Mouse (Mus musculus) urinary bladder, adult 18-20 months (tissue): Measurements from ENCODE around the gene Zyg11b.

ENCODE experiments used
- DNase-seq, 2 experiments: peaks; one replicate each; pipeline ENCODE4 v3.0.0; 2022; ENCODE audit warnings: low spot score in 2 of 2, mixed read lengths in 2 of 2

The Zyg11b gene

DNA sequence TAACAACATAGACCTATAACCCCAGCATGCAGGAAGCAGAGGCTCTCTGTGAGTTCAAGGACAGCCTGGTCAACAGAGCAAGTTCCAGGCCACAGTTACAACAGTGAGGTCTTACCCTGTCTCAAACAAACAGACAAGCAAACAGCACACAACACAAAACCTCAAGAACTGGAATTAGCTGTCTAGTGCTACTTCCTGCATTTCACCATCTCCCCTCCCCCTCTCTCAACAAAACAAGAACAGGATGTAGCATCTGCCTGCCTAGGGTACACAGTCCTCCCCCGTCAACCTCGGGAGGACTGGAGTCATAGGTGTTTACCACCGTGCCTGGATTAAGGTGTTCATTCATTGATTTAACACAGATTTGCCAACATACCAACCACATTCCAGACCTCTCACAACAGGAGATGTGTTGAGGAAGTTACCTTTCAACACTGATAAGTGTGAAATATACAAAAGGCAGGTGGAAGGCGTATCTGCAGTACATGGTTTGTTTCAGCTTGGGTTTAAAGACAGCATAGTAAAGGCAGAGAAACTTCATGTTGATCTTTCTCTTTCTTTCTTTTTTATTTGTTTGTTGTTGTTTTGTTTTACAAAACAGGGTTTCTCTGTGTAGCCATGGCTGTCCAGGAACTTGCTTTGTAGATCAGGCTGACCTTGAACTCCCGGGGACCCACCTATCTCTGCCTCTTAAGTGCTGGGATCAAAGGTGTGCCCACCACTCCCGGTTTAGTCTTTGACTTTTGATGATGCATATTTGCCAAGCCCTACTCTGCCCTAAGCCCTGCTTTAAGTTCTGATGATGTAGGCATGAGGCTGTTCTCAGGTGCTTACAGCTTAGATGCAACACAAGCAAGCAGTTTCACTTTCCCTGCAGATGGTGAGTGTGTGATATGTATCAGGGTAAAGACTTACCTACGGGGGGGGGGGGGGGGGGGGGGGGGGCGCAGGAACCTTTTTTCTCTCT lies 18.0 kb upstream of the Zyg11b start:
- no peak for DNase-seq

DNA sequence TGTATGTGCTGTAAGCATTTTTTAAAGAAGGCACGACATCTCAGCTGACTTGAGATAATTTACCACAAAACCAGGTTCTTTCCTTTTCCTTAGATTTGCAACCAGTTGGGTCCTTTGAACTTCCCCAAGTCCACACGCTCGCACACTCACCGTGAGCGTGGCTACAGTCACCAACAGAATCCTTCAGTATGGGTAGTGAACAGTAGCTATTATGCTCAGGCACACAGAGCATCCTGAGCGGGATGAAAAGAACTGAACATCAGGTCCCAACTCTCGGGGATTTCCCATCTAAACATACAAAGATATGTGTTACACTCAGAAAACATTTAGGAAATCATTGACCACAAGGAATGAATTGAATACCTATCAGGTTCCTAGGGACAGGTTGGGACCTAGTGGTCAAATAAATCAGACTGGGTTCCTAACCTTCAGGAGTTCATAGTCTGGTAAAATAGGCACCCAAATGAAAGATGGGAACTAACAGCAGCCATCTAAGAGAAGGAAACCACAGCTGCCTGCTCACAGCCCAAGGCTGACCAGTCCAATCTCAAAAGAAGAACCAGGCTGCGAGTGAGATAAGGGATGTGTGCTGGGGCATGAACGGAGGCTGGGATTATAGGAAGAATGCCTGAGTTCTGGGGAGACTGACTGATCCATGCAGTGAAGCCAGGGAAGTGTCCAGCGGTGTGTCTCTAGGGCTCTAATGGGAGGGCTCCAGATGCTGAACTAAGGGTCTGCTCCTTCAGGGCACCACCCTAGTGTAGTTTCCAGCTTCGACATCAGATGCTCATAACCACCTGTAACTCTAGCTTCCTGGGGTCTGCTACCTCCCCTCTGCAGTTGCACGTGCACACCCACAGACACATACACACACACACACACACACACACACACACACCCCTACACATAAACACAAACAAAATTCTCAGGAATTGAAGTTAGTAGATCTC lies 17.0 kb upstream of the Zyg11b start:
- DNase-seq: no peak

DNA sequence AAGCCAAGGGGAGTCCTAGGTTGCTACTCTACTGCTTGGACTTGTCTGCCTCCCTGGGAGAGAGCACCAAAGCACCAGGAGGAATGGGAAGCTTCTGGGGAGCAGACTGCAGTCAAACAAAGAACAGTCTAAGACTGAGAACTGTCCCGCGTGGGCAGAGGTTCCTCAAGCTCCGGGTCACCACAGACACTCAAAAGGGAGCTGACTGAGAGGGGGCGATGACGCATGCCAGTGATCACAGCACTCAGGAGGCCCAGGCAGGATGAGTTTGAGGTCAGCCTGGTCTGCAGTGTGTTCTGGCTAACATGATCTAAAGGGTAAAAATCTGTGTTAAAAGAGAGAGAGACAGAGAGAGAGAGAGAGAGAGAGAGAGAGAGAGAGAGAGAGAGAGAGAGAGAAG lies 13.1 kb upstream of the Zyg11b start:
- DNase-seq: no peak

DNA sequence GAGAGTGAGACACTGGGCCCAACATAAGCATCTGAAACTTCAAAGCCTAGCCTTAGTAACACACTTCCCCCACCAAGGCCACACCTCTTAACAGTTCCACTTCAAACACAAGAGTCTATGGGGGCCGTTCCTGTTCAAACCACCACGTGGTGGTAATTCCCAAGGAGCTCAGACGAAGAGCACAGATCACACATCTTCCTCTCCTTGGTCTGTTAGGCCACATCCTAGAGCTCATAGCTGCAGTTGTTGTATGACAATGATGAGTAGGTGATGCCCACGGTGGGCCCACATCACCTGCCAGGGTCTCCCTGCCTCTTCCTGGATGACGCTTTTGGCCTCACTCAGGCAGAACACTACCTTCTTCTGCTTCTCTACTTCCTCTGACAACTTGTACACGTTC lies 9.8 kb upstream of the Zyg11b start:
- no peak for DNase-seq

DNA sequence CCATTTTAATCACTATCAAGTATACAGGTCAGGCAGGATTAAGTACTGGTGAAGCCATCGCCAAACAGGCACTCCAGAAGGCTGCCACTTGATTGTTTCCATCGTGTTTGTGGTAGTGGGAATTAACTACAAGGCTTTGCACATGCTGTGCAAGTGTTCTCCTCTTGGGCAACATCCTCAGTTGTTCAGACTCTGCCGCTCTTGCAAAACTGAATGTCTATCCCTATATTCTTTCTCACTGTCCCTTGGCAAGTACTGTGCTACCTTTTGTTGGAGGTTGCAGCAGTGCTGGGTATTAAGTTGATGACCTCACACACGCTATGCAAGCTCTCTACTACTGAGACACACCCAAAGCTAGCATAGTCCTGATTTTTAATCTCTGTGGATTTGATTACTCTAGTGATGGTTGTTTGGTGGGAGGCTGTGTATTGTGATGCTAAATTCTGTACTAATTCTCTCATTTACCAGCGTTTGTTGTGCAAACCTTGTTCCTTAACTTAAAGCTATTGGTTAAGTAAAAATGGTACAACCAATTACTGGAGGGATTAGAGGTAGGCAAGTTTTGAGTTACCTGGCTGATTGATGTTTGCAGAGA lies 1.5 kb upstream of the Zyg11b start:
- DNase-seq: no peak

DNA sequence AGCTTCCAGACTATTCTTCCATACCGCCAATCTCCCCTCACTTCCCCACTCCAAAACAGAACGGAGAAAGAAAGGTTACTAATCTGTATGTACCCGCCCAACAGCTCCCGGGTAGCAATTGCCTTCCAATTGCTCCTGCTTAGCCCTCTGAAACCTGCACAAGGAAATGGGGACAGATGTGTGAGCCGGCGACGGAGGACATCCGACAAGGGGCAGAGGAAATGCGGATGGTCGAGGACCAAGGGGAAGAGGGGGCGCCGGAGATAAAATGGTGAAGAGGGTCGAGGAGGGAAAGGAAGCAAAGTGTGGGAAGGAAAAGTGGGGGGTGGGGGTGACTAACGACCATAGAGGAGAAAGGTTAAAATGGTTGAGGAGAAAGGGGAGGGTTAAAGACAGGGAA lies 630 bp downstream of the Zyg11b start:
- no peak for DNase-seq

DNA sequence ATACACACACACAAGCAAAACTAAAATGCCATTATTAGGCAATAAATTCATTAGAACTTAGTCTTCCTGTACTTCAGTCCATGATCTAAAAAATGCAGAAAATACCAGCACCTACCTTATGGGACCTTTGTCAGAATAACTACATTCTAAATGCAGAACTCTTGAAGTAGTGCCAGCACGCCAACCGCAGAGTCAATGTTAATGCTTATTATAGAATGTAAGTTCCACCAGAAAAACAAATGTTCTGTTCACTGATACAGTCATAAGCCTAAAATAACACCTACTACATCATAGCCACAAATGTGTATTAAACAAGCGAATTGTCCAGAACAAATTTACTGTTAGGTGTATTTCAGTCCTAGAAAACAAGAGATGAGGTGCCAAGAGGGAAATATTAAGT lies 23.9 kb downstream of the Zyg11b start:
- DNase-seq: no peak

DNA sequence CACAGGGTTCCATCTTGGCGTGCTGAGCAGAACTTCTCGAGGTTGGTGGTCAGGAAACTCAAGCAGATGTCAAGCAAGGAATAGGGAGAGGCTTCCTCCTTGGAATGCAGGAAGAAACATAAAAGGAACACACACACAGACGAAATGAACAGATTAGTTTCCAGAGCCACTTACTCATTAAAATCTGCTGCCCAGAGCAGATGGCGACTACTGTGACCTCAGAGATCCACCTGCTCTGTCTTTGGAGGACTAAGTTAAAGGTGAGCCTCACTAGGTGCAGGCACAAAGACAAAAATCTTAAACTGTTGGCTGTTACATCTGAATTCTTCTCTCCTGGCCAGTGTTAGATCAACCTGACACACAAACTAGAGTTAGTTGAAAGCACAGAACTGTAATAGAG lies 28.6 kb downstream of the Zyg11b start:
- no peak for DNase-seq

DNA sequence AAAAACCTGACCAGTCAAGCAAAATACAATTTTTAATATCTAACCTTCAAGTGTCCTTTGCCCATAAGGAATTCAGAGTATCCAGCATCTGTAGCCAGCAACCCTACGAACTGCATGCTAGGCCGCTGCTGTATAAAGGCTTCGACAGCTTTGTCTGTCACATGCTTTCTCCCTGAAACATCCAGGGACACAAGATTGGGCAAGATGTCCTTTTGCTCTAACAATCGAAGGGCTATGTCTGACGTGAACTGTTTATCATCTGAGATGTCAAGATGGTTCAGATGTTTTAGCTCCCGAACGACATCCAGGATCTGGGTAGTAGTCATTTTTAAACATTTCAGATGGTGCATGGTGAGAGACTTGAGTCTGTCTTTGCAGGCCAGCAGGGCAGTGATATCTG lies 35.1 kb downstream of the Zyg11b start:
- DNase-seq: no peak

DNA sequence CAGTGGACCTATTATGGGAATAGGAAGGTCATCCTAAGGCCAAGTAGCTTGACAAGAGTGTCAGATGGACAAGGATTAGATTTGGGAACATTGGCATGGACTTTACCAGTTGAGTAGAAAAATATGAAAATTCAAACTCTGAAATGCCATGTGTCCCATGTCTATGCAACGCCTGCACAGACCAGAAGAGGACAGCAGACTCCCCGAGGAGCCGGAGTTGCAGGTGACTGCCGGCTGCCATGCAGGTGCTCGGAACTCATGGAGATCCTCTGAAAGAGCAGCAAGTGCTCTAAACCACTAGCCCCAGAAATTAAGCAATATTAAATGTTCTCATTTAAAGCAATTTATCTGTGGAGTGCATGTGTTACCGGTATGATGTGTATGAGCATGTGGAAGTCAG lies 47.6 kb downstream of the Zyg11b start:
- no peak for DNase-seq

DNA sequence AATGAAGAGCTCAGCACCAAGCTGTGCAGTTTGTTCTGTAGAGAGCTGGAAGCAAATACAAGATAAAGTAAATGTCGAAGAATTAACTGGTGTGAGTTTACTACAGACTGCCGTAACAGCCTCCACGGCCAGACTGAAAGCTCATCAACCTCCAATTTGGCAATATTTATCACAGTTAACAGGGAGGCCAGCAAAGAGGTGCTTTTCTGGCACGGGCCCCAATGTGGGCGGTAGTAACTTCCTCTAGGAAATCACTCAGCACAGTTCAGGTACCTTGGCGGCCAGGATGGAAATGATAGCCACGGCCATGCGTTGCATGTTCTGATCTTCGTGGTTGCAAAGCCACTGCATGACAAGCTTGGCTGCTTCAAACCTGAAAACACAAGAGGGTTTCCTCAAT lies 50.4 kb downstream of the Zyg11b start:
- no peak for DNase-seq

DNA sequence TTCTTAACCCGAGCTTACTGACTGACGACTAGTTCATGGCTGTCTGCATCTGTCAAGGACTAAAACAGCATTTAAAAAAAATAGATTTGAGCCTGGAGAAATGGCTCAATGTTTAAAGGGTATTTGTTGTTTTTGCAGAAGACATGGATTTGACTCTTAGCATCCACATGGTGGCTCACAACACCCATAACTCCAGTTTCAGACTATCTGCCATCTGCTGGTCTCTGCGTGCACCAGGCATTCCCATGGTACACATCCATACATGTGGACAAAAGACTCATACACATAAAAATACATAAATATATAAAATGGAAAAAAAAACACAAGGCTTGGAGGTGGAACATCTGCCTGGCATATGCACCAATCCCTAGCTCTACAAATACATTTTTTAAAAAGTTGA lies 51.6 kb downstream of the Zyg11b start:
- DNase-seq: no peak

DNA sequence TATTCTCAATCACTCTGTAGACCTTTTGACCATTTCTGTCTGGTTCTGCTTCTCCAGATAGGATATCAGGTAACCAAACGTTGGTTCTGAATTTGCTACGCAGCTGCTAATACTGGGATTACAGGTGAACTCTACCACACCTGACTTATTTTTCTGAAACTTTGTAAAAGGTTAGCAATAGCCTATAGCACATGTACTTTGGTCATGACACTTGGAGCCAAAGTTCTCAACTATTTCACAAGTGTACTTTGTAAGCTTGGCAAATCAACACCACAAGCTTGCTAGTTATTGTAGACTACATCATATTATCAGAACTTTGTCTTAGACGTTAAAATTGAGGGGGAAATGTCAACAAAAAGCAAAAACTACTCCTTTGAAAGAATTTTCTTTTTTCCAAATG lies 67.2 kb downstream of the Zyg11b start:
- no peak for DNase-seq

DNA sequence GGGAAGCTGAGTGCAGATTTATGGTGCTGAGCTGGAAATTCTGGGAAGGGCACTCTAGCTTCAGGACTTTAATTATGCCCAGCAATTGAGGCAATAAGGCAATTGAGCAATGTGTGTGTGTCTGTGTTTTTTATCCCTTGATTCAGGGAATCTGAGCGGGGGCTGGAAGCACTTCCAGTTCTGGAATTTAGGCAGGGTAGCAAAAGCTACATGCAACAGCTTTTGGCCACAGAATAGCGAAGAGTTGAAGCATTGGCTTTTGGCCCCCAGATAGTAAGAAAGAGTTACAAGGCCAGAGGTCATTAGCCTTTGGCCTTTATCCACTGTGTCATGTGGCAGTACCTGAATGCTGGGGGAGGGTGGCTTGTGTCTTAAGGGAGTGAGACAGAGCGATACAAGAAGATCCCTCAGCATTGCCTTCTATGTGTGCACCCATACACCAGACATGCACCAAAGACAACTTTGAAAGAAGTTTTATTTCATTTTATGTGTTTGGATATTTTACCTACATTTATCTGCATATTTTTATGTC lies 75.5 kb downstream of the Zyg11b start:
- no peak for DNase-seq

DNA sequence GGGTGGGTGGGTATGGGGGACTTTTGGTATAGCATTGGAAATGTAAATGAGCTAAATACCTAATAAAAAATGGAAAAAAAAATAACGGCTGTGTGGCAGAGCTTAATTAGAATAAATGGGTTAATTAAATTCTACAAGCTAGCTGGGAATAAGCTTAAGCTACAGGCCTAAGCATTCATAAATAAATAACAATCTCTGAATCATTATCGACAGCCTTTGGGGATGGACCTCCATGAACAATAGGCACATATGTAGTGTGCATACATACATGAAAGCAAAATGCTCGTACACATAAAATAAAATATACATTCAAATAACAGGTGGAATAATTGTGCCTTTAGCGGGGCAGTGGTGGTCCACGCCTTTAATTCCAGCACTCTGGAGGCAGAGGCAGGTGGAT lies 78.4 kb downstream of the Zyg11b start:
- DNase-seq: no peak

DNA sequence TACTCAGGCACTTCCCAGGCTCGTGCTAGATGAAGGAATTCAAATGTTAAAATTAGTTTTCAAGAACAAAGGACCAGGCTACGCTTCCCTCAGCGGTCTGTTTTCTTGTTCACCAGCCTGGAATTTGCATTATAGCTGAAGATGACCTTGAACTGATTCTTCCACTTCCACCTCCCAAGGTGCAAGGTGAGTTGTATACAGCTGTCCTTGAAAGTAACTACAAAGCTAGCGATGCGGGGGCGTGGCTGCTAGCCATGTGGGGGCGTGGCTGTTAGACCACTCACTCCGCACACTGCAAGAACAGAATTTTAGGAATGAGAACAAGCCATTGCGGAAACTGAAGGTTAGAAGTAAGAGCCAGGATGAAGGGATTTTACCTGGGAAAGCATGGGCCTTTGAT lies 81.9 kb downstream of the Zyg11b start:
- DNase-seq: no peak

DNA sequence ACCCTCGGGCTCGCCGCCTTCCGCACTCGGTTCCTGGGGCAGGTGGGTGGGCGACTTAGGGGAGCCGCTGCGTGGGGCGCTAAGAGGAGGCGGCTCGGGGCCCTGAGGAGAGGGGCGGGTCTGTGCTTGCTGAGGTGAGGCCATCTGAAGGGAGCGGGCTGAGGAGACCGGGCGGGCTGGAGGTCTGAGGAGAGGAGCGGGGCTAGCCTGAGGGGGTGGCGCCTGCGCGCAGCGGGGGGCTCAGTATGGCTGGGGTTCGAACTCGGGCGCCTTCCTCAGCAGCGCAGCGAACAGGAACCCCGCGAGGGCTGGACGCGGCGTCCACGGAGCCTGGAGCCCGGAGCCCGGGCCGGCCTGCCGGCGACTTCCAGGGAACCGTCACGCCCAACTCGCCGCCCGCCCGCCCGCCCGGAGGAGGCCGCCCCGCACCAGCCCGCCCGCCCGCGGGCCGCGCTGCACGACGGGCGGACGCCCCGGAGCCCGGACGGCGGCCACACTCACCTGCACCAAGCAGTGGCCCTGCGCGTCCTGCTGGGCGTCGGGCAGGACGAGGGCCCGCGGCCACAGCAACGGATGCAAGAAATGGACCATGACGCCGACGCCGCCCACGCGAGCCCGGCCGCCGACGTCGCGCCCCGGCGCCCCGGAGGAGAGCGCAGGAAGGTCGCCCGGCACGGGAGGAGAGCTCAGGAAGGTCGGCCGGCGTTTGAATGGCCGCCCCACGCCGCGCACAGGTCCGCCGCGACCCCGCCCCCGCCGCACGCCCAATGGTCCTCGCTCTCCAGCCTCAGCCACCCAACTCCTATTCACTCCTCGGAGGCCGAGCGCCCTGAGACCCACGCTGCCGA lies 83.3 kb downstream of the Zyg11b start, which contains the start of gene Zyg11a:
Gene Zyg11a (minus strand): TSS at position 717 of the 848 bp plus-strand sequence.
- DNase-seq: peak in 1 of 2 experiments; percentile 18

DNA sequence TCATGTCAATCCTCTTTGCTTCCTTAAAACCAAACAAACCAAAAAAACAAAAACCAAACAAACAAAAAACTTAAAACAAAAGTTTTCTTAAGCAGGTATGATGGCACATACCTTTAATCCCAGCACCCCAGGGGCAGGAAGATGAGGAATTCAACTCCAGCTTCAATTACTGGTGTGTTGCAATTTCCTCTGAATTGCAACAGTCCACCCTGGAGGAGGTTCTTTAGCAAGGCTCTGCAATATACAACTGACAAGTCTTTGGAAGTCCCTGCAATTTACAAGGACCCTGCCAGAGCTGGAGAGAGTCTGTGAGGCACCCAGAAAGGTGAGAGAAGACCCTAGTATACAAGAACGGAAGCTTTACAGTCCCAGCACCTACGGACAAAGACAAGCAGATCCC lies 87.9 kb downstream of the Zyg11b start:
- no peak for DNase-seq

DNA sequence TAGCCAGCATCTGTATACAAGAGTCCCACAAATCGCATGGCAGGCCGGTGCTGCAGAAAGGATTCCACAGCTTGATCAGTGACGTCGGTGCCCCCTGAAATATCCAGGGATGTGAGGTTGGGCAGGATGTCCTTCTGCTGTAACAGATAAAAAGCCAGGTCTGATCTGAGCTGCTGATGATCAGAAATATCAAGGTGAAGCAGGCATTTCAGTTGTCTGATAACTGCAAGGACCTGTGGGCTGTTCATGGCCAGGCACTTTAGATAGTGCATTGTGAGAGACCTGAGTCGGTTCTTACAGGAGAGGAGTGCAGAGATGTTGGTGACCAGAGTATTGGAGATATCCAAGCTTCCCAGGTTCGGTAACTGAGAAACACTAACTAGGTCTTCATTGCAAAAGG lies 96.3 kb downstream of the Zyg11b start:
- DNase-seq: no peak

DNA sequence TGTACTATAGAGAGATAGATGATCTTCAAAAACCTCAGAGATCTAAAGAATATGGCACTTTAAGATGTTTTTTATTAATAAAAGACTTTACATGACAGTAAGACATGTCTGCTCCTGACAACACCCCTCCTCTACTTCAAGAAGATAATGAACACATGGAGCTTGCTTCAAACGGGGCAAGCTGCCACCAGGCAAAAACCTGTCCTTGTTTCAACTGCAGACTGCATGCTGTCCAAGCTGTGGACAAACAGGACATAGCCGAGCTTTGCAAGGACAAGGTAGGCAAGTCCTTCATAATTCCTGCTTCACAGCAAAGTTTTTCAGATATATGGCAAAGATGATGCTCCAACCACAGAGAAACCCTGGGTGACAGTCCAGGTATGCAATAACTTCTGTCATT lies 101.7 kb downstream of the Zyg11b start:
- DNase-seq: no peak

DNA sequence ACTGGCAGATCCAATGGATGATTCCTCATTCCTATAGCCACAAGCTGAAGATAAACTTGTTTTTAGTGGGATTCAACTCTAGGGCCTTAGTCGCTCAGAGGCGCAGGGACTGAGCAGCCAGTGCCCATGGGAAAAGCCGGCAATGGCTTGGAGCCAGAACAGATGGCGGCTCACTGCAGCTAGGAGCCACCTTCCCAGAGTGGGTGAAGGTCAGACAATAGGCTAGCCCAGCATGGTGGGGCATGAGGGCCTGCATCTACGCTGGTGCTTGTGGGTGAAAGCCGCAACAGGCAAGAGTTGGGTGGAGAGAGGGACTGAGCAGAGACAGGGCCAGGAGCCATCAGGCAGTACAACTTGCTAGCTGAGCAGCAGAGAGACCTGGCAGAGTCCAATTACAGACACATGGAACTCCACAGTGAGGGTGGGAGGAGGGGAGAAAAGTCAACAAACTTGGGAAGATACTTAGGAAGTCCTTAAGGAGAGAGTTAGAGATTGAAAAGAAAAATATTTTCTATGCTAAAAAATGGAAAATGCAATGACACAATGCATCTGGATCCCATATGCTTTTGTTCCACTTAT lies 104.5 kb downstream of the Zyg11b start:
- DNase-seq: no peak
